Mouse (Mus musculus) cortical plate, adult 2 months (tissue): Measurements from ENCODE around the gene Corin. TPM values are rescaled to one million over a fixed set of nuclear protein-coding genes. Genes with fewer than 3 reads are reported as not detected.

Source experiments
- H3K27ac ChIP-seq: fragments of 200-500 bp; 2 replicates; pipeline ENCODE4 v1.5.1; 2012; ENCODE audit warnings: low read length, control low read depth, inconsistent platforms; ENCODE audit not compliant: insufficient read depth
- H3K4me1 ChIP-seq: fragments of 200-500 bp; 2 replicates; pipeline ENCODE4 v1.6.1; 2011; ENCODE audit warnings: low read length; ENCODE audit not compliant: control insufficient read depth, insufficient read depth
- H3K4me3 ChIP-seq: fragments of 200-500 bp; 2 replicates; pipeline ENCODE4 v1.5.1; 2011; ENCODE audit warnings: mild to moderate bottlenecking, low read length, control low read depth; ENCODE audit not compliant: insufficient read depth
- CTCF ChIP-seq: fragments of 200-500 bp; IDR thresholded peaks from 2 replicates; pipeline ENCODE4 v1.5.1; 2011; ENCODE audit warnings: mild to moderate bottlenecking, control low read depth, low read length; ENCODE audit not compliant: insufficient read depth; ENCODE audit errors: extremely low read depth
- POLR2A ChIP-seq: fragments of 200-500 bp; IDR thresholded peaks from 2 replicates; pipeline ENCODE4 v1.6.1; 2011; ENCODE audit warnings: mild to moderate bottlenecking, low read length, control low read depth; ENCODE audit not compliant: insufficient read depth; ENCODE audit errors: extremely low read depth
- polyA plus RNA-seq: library from polyadenylated mRNA; depleted of rRNA; stranded (reverse); fragments of >200 nt; gene quantifications from 2 replicates; pipeline ENCODE4 v1.2.3, GENCODE M21; 2012

Gene Corin
- polyA plus RNA-seq, 1 experiment, result 0.17 TPM

GRCm38 (mm10) chr5:72403376-72403775 lies 100.9 kb downstream of the Corin start:
- no peak for TF ChIP-seq POLR2A
- no peak for TF ChIP-seq CTCF

GRCm38 (mm10) chr5:72402913-72403312 lies 101.4 kb downstream of the Corin start:
- H3K27ac ChIP-seq, result no peak overlapping the region
- TF ChIP-seq CTCF, result no peak
- no peak for TF ChIP-seq POLR2A
- peaks cover 3% of the 10 kb centered on the region; the same call in 1 of the 2 replicates for H3K4me1 ChIP-seq
- H3K4me3 ChIP-seq, result no peak overlapping the region

More at GRCm38 (mm10) chr5:72403376-72403775, 100.9 kb downstream of the Corin start:
- no peak overlapping the region for H3K27ac ChIP-seq
- H3K4me3 ChIP-seq, result no peak overlapping the region
- H3K4me1 ChIP-seq, result peaks cover 3% of the 10 kb centered on the region; the same call in 1 of the 2 replicates

- Histone ChIP-seq H3K4me3 (no peak overlapping the region), H3K4me1 (peaks cover 3% of the 10 kb centered on the region; the same call in 1 of the 2 replicates), H3K27ac (no peak overlapping the region)
- TF ChIP-seq CTCF, result no peak
- no peak for TF ChIP-seq POLR2A
These were observed 102.5 kb downstream of the Corin start for GRCm38 (mm10) chr5:72401778-72402177.

- no peak overlapping the region for H3K27ac ChIP-seq
- no peak overlapping the region for H3K4me3 ChIP-seq
- H3K4me1 ChIP-seq, result peaks cover 3% of the 10 kb centered on the region; the same call in 1 of the 2 replicates
- no peak for TF ChIP-seq POLR2A
- no peak for TF ChIP-seq CTCF
These were observed 103.0 kb downstream of the Corin start for GRCm38 (mm10) chr5:72401251-72401650.

GRCm38 (mm10) chr5:72382148-72382547 lies 122.1 kb downstream of the Corin start:
- H3K27ac ChIP-seq, result no peak overlapping the region
- H3K4me1 ChIP-seq, result no peaks in the 10 kb centered on the region
- no peak for TF ChIP-seq CTCF
- TF ChIP-seq POLR2A, result no peak
- H3K4me3 ChIP-seq, result no peak overlapping the region

GRCm38 (mm10) chr5:72380616-72381015 lies 123.7 kb downstream of the Corin start:
- H3K4me1 ChIP-seq, result no peaks in the 10 kb centered on the region
- TF ChIP-seq CTCF (no peak), POLR2A (no peak)
- H3K27ac ChIP-seq, result no peak overlapping the region
- H3K4me3 ChIP-seq, result no peak overlapping the region

- H3K4me1 ChIP-seq, result no peaks in the 10 kb centered on the region
- no peak overlapping the region for H3K4me3 ChIP-seq
- H3K27ac ChIP-seq, result no peak overlapping the region
- no peak for TF ChIP-seq CTCF
- TF ChIP-seq POLR2A, result no peak
These were observed 136.3 kb downstream of the Corin start for GRCm38 (mm10) chr5:72368004-72368403.

GRCm38 (mm10) chr5:72365801-72366200 lies 138.5 kb downstream of the Corin start:
- no peak overlapping the region for H3K27ac ChIP-seq
- H3K4me3 ChIP-seq, result no peak overlapping the region
- H3K4me1 ChIP-seq, result no peaks in the 10 kb centered on the region
- TF ChIP-seq CTCF, result no peak
- TF ChIP-seq POLR2A, result no peak

GRCm38 (mm10) chr5:72363838-72364237 lies 140.4 kb downstream of the Corin start:
- TF ChIP-seq CTCF (no peak), POLR2A (no peak)
- H3K4me3 ChIP-seq, result no peak overlapping the region
- H3K4me1 ChIP-seq, result no peaks in the 10 kb centered on the region
- no peak overlapping the region for H3K27ac ChIP-seq

GRCm38 (mm10) chr5:72353746-72354145 lies 150.5 kb downstream of the Corin start:
- H3K27ac ChIP-seq, result no peak overlapping the region
- TF ChIP-seq POLR2A (no peak), CTCF (no peak)
- no peak overlapping the region for H3K4me3 ChIP-seq
- H3K4me1 ChIP-seq, result no peaks in the 10 kb centered on the region

- H3K4me3 ChIP-seq, result no peak overlapping the region
- TF ChIP-seq CTCF (peak; percentile 76), POLR2A (no peak)
- no peaks in the 10 kb centered on the region for H3K4me1 ChIP-seq
- H3K27ac ChIP-seq, result no peak overlapping the region
These were observed 154.1 kb downstream of the Corin start for GRCm38 (mm10) chr5:72350081-72350758.
